Mouse (Mus musculus) R1 (cell line): Measurements from ENCODE around the gene Zfp667.

Experiments
- DNase-seq: peaks from one replicate; pipeline ENCODE4 v3.0.0-alpha.2; 2018; ENCODE audit warnings: low read depth, low spot score

The Zfp667 gene

DNA sequence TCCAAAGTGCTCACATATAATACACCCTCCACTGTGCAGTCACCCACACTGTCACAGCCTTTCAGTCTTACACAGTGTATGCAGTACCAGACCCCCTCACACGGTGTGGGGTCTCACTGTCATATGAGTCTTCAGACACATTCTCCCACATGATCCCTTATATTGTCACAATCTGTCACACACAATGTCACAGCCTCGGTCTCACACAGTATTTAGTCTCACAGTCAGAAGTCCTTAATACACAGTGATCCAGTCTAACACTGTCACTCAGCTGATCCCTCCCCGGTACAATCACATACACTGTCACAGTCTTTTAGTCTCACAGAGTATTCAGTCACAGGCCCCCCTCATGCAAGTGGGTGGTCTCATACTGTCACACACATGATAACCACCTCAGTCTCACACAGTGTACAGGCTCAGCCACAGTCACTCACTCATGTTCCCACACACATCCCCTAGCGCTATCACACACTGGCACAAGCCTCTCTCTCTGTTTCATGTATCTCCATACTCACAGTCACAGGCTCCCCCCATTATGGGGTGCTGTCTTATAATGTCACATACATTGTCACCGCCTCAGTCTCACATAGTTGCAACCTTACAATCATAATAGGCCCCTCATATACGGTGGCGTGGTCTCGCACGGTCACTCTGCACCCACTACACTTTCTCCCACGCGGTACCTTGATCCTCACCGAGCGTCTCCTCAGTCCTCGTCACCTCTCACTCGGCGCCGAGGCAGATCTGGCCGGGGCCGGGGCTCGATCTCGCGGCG lies 44.3 kb downstream of the Zfp667 start:
- no peak for DNase-seq

DNA sequence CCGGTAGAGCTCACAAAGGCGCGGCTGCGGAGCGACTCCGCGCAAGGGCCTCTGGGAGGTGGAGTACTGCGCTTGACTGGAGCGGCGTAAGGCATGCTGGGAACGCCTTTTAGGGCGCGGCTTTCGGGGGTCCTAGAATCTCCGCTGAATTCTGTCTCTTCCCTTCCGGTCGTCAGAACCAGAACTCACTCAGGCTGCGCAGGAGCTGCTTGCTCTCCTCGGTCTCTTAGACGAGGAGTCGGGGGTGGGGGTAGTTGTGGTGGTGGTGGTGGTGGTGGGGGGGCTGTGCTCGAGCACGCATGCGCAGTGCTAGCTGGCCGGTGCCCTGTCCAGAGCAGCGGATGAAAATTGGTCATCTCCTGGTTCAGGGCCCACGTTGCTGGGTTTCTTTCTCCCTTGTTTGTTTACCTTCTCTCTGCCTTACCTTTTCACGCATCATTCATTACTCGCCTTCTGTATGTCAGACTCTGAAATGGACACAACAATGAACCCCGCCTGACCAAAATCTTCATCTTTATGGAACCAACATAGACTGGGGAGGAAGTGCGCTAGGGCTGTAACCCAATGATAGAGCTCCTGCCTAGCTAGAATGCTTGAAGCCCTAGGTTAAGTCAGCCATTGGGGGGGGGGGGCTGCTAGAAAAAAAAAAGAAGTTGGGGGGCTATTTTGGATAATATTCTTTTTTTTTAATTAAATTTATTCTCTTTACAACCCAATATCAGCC lies 45.0 kb downstream of the Zfp667 start, which contains the start of gene Zfp583:
Gene Zfp583 (minus strand): TSS at position 53 of the 724 bp plus-strand sequence.
- DNase-seq, result peak; percentile 95

DNA sequence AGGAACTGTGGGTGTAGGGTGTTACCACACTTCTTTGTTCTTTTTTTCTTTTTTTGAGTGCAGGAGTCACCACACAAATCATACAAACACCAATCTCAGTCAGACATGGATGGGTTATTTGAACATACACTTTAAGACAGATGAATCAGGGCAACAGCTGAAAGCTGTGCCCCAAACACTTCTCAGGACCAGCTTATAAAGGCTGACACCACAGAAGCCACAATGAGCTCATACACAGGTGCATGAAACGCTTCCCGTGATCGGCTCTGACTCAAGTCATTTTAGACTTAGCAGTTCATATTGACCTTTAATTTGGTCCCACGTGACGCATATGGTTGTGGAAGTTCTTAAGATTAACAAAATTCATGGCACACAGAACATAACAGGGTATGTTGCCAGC lies 53.5 kb downstream of the Zfp667 start:
- DNase-seq, result no peak

GRCm38 (mm10) chr7:6343501-6344071 lies 57.2 kb downstream of the Zfp667 start, which contains the start of gene Gm3854:
Gene Gm3854, plus strand, starts transcription at chr7:6343759.
- peak; percentile 94 for DNase-seq

GRCm38 (mm10) chr7:6344124-6344523 lies 57.7 kb downstream of the Zfp667 start:
- DNase-seq, result no peak
